Mouse (Mus musculus) lung, embryonic 15.5 days (tissue): ENCODE measurements around the gene Hipk4. TPM values are rescaled to one million over a fixed set of nuclear protein-coding genes. Genes with fewer than 3 reads are reported as not detected.
"Not testable (repeated sequence)": the region's sequence is repeated elsewhere in the genome, so short reads cannot be mapped to it uniquely, and the experiment has no call there.

Experiments used
- ATAC-seq: fragments of 200-750 bp; cut with Nextera tagmentation; 2 replicates; pipeline ENCODE4 v1.8.0; 2017; ENCODE audit warnings: moderate number of reproducible peaks, borderline replicate concordance; ENCODE audit not compliant: low FRiP score, low TSS enrichment; ENCODE audit errors: extremely low read depth
- H3K27ac ChIP-seq: fragments of 300-500 bp; sonication (generic); 2 replicates; pipeline ENCODE4 v1.5.1; 2015; ENCODE audit warnings: moderate library complexity, mild to moderate bottlenecking, inconsistent platforms
- H3K27me3 ChIP-seq: fragments of 300-500 bp; sonication (generic); 2 replicates; pipeline ENCODE4 v1.6.1; 2015; ENCODE audit warnings: inconsistent platforms
- H3K36me3 ChIP-seq: fragments of 300-500 bp; sonication (generic); 2 replicates; pipeline ENCODE4 v1.6.1; 2015; ENCODE audit warnings: inconsistent platforms
- H3K4me1 ChIP-seq: fragments of 300-500 bp; sonication (generic); 2 replicates; pipeline ENCODE4 v1.6.1; 2015; ENCODE audit warnings: inconsistent platforms
- H3K4me2 ChIP-seq: fragments of 300-500 bp; sonication (generic); 2 replicates; pipeline ENCODE4 v1.6.1; 2015; ENCODE audit warnings: inconsistent platforms, mild to moderate bottlenecking, moderate library complexity
- H3K4me3 ChIP-seq: fragments of 300-500 bp; sonication (generic); 2 replicates; pipeline ENCODE4 v1.5.1; 2015; ENCODE audit warnings: mild to moderate bottlenecking, inconsistent platforms
- H3K9ac ChIP-seq: fragments of 300-500 bp; sonication (generic); 2 replicates; pipeline ENCODE4 v1.6.1; 2015; ENCODE audit warnings: inconsistent platforms
- H3K9me3 ChIP-seq: fragments of 300-500 bp; sonication (generic); 2 replicates; pipeline ENCODE4 v1.6.1; 2016; ENCODE audit warnings: inconsistent platforms
- WGBS: fragments of 180-500 bp; shearing (Covaris S2); methylation state at CpG from one replicate; pipeline ENCODE4 v1.1.7; 2015; 5-methylcytosine and 5-hydroxymethylcytosine counted together
- polyA plus RNA-seq: library from polyadenylated mRNA; unstranded; fragments of >200 nt; fragmentation: Nextera tagmentation; extraction: Ambion mirVana; gene quantifications from 2 replicates; pipeline ENCODE4 v1.2.1, GENCODE M21; 2015

Hipk4 gene
- polyA plus RNA-seq, 1 experiment from 2014 or later = 0.92 TPM

- no peak for ATAC-seq
- Histone ChIP-seq H3K4me2 (peak overlapping the region; percentile 80), H3K36me3 (0 out of 2 replicates have a peak, but pooled peaks cover 11% of the 10 kb centered on the region), H3K4me3 (peak overlapping the region; percentile 57), H3K9me3 (no peaks in the 10 kb centered on the region), H3K27ac (peak overlapping the region; percentile 98), H3K27me3 (no peaks in the 10 kb centered on the region), H3K9ac (peak overlapping the region; percentile 70), H3K4me1 (peaks cover 50% of the 10 kb centered on the region)
- 4% methylated on average over 13 of the region's 13 CpGs for WGBS
Measured at GRCm38 (mm10) chr7:27486102-27486769, 36.8 kb upstream of the Hipk4 start.

- ATAC-seq = peak; percentile 91
- Histone ChIP-seq H3K27ac (peak within 1 kb of the TSS; percentile 98), H3K9me3 (no peaks in the 10 kb centered on the region), H3K4me1 (peaks cover 50% of the 10 kb centered on the region), H3K27me3 (no peaks in the 10 kb centered on the region), H3K36me3 (0 out of 2 replicates have a peak, but pooled peaks cover 11% of the 10 kb centered on the region), H3K9ac (peak within 1 kb of the TSS; percentile 70), H3K4me2 (peak within 1 kb of the TSS; percentile 80), H3K4me3 (peak within 1 kb of the TSS; percentile 57)
- 1% methylated on average over 73 of the region's 80 CpGs for WGBS
Measured at GRCm38 (mm10) chr7:27486770-27487697, 36.0 kb upstream of the Hipk4 start, which contains the start of gene Sertad1. Sertad1 (plus strand) TSS chr7:27486910.

GRCm38 (mm10) chr7:27487740-27488268 lies 35.3 kb upstream of the Hipk4 start:
- Histone ChIP-seq H3K27me3 (no peaks in the 10 kb centered on the region), H3K36me3 (0 out of 2 replicates have a peak, but pooled peaks cover 11% of the 10 kb centered on the region), H3K4me1 (peaks cover 55% of the 10 kb centered on the region), H3K9me3 (no peaks in the 10 kb centered on the region), H3K27ac (peak overlapping the region; percentile 98), H3K4me2 (peak overlapping the region; percentile 80), H3K9ac (peak overlapping the region; percentile 70), H3K4me3 (peak overlapping the region; percentile 57)
- WGBS = 2% methylated on average over 13 of the region's 13 CpGs
- ATAC-seq = no peak

GRCm38 (mm10) chr7:27489270-27489869 lies 33.7 kb upstream of the Hipk4 start:
- Histone ChIP-seq H3K27ac (peak overlapping the region; percentile 97), H3K9ac (no peak overlapping the region; the same call in 1 of the 2 replicates), H3K4me3 (no peak overlapping the region), H3K4me1 (peaks cover 55% of the 10 kb centered on the region), H3K36me3 (0 out of 2 replicates have a peak, but pooled peaks cover 11% of the 10 kb centered on the region), H3K9me3 (no peaks in the 10 kb centered on the region), H3K27me3 (no peaks in the 10 kb centered on the region), H3K4me2 (no peak overlapping the region; the same call in 1 of the 2 replicates)
- ATAC-seq = no peak
- WGBS = 90% methylated on average over 25 of the region's 25 CpGs

GRCm38 (mm10) chr7:27490227-27490542 lies 32.9 kb upstream of the Hipk4 start:
- no peak for ATAC-seq
- peak overlapping the region; percentile 34 for H3K4me3 ChIP-seq
- peaks cover 55% of the 10 kb centered on the region for H3K4me1 ChIP-seq
- WGBS = 24% methylated on average over 4 of the region's 4 CpGs
- H3K9me3 ChIP-seq = no peaks in the 10 kb centered on the region
- peak overlapping the region; percentile 58 for H3K4me2 ChIP-seq
- H3K9ac ChIP-seq = peak overlapping the region; percentile 36
- peak overlapping the region; percentile 97 for H3K27ac ChIP-seq
- H3K27me3 ChIP-seq = no peaks in the 10 kb centered on the region
- H3K36me3 ChIP-seq = 0 out of 2 replicates have a peak, but pooled peaks cover 11% of the 10 kb centered on the region

- Histone ChIP-seq H3K4me2 (peak overlapping the region; percentile 58), H3K27me3 (no peaks in the 10 kb centered on the region), H3K9me3 (no peaks in the 10 kb centered on the region), H3K36me3 (0 out of 2 replicates have a peak, but pooled peaks cover 11% of the 10 kb centered on the region), H3K9ac (peak overlapping the region; percentile 36), H3K4me1 (peaks cover 50% of the 10 kb centered on the region), H3K27ac (peak overlapping the region; percentile 97), H3K4me3 (peak overlapping the region; percentile 34)
- ATAC-seq = peak; percentile 86
- 0% methylated on average over 33 of the region's 33 CpGs for WGBS
Measured at GRCm38 (mm10) chr7:27490543-27491329, 32.3 kb upstream of the Hipk4 start.

- Histone ChIP-seq H3K27ac (peak overlapping the region; percentile 97), H3K4me1 (peaks cover 47% of the 10 kb centered on the region), H3K9me3 (no peaks in the 10 kb centered on the region), H3K36me3 (0 out of 2 replicates have a peak, but pooled peaks cover 11% of the 10 kb centered on the region), H3K9ac (no peak overlapping the region), H3K27me3 (no peaks in the 10 kb centered on the region), H3K4me3 (no peak overlapping the region), H3K4me2 (no peak overlapping the region)
- 51% methylated on average over 7 of the region's 7 CpGs for WGBS
- no peak for ATAC-seq
Measured at GRCm38 (mm10) chr7:27491856-27492255, 31.2 kb upstream of the Hipk4 start.

- no peak overlapping the region for H3K4me3 ChIP-seq
- WGBS = 62% methylated on average over 3 of the region's 3 CpGs
- 0 out of 2 replicates have a peak, but pooled peaks cover 11% of the 10 kb centered on the region for H3K36me3 ChIP-seq
- H3K4me2 ChIP-seq = no peak overlapping the region
- peaks cover 47% of the 10 kb centered on the region for H3K4me1 ChIP-seq
- peak overlapping the region; percentile 97 for H3K27ac ChIP-seq
- ATAC-seq = no peak
- no peaks in the 10 kb centered on the region for H3K27me3 ChIP-seq
- no peak overlapping the region for H3K9ac ChIP-seq
- no peaks in the 10 kb centered on the region for H3K9me3 ChIP-seq
Measured at GRCm38 (mm10) chr7:27493022-27493421, 30.0 kb upstream of the Hipk4 start.

- 0 out of 2 replicates have a peak, but pooled peaks cover 11% of the 10 kb centered on the region for H3K36me3 ChIP-seq
- H3K9me3 ChIP-seq = no peaks in the 10 kb centered on the region
- H3K9ac ChIP-seq = no peak overlapping the region
- no peak overlapping the region for H3K4me3 ChIP-seq
- peak overlapping the region; percentile 97 for H3K27ac ChIP-seq
- H3K27me3 ChIP-seq = no peaks in the 10 kb centered on the region
- ATAC-seq = no peak
- peaks cover 42% of the 10 kb centered on the region for H3K4me1 ChIP-seq
- 79% methylated on average over 5 of the region's 5 CpGs for WGBS
- H3K4me2 ChIP-seq = no peak overlapping the region
Measured at GRCm38 (mm10) chr7:27493450-27493849, 29.6 kb upstream of the Hipk4 start.

GRCm38 (mm10) chr7:27494659-27495367 lies 28.3 kb upstream of the Hipk4 start:
- not testable (repeated sequence) for H3K36me3 ChIP-seq, H3K9me3 ChIP-seq, H3K4me3 ChIP-seq, ATAC-seq, H3K9ac ChIP-seq, H3K4me2 ChIP-seq, H3K27me3 ChIP-seq, H3K27ac ChIP-seq
- WGBS = 83% methylated on average over 9 of the region's 9 CpGs
- H3K4me1 ChIP-seq = peaks cover 29% of the 10 kb centered on the region
